Mouse (Mus musculus) kidney, postnatal 0 days (tissue): ENCODE measurements at regions not wholly inside any gene's neighbourhood (a gene's known extent, or its start where the extent isn't known, plus 50 kb on each side); places are given as distances from the start of the nearest gene placed in this dataset.

Source experiments
- ATAC-seq: fragments of 200-750 bp; cut with Nextera tagmentation; replicated peaks from 2 replicates; pipeline ENCODE4 v1.8.0; 2017; ENCODE audit warnings: low read depth, moderate number of reproducible peaks, moderate TSS enrichment, moderate library complexity; ENCODE audit not compliant: low FRiP score
- DNase-seq: peaks from one replicate; pipeline ENCODE4 v3.0.0-alpha.2; 2016; ENCODE audit warnings: low spot score
- H3K27ac ChIP-seq: fragments of 300-500 bp; sonication (generic); 2 replicates; pipeline ENCODE4 v1.5.1; 2014; ENCODE audit warnings: mild to moderate bottlenecking
- H3K27me3 ChIP-seq: fragments of 300-500 bp; sonication (generic); 2 replicates; pipeline ENCODE4 v1.6.1; 2014; ENCODE audit warnings: low read length, mixed read lengths; ENCODE audit not compliant: insufficient read depth
- H3K36me3 ChIP-seq: fragments of 300-500 bp; sonication (generic); 2 replicates; pipeline ENCODE4 v1.6.1; 2014; ENCODE audit warnings: low read length, mixed read lengths; ENCODE audit not compliant: insufficient read depth
- H3K4me1 ChIP-seq: fragments of 300-500 bp; sonication (generic); replicated peaks from 2 replicates; pipeline ENCODE4 v1.6.1; 2014; ENCODE audit warnings: antibody characterized with exemption, low read length, mixed read lengths; ENCODE audit not compliant: insufficient read depth
- H3K4me2 ChIP-seq: fragments of 300-500 bp; sonication (generic); 2 replicates; pipeline ENCODE4 v1.6.1; 2014; ENCODE audit warnings: mild to moderate bottlenecking, low read length, moderate library complexity, mixed read lengths
- H3K4me3 ChIP-seq: fragments of 300-500 bp; sonication (generic); replicated peaks from 2 replicates; pipeline ENCODE4 v1.5.1; 2014; ENCODE audit warnings: low read depth, low read length
- H3K9ac ChIP-seq: fragments of 300-500 bp; sonication (generic); 2 replicates; pipeline ENCODE4 v1.6.1; 2014; ENCODE audit warnings: low read depth, low read length
- H3K9me3 ChIP-seq: fragments of 300-500 bp; sonication (generic); replicated peaks from 2 replicates; pipeline ENCODE4 v1.6.1; 2016; ENCODE audit warnings: low read length, inconsistent platforms, mixed read lengths
- CTCF ChIP-seq: IDR thresholded peaks from 2 replicates; pipeline ENCODE4 v1.5.1; 2016; ENCODE audit warnings: antibody characterized with exemption, low read depth, mild to moderate bottlenecking, moderate library complexity
- WGBS: fragments of 180-500 bp; shearing (Covaris S2); extraction: QIAGEN DNeasy Blood & Tissue Kit; methylation state at CpG from one replicate; pipeline ENCODE4 v1.1.7; 2014; 5-methylcytosine and 5-hydroxymethylcytosine counted together

- Histone ChIP-seq H3K4me1 (no peaks in the 10 kb centered on the region), H3K9me3 (no peaks in the 10 kb centered on the region), H3K27ac (no peak overlapping the region), H3K36me3 (no peaks in the 10 kb centered on the region), H3K27me3 (no peaks in the 10 kb centered on the region), H3K9ac (no peak overlapping the region), H3K4me2 (no peak overlapping the region), H3K4me3 (no peak overlapping the region)
- no peak for DNase-seq
- WGBS, result 28% methylated on average over 3 of the region's 3 CpGs
- no peak for TF ChIP-seq CTCF
- ATAC-seq, result no peak
Measured at GRCm38 (mm10) chr14:111971857-111972256, 297.0 kb downstream of the Slitrk5 start.

- no peaks in the 10 kb centered on the region for H3K4me1 ChIP-seq
- H3K36me3 ChIP-seq, result no peaks in the 10 kb centered on the region
- H3K4me3 ChIP-seq, result no peak overlapping the region
- DNase-seq, result no peak
- ATAC-seq, result no peak
- H3K27me3 ChIP-seq, result no peaks in the 10 kb centered on the region
- H3K27ac ChIP-seq, result no peak overlapping the region
- TF ChIP-seq CTCF, result no peak
- H3K9me3 ChIP-seq, result no peaks in the 10 kb centered on the region
- WGBS, result 58% methylated on average over 5 of the region's 5 CpGs
- no peak overlapping the region for H3K9ac ChIP-seq
- H3K4me2 ChIP-seq, result no peak overlapping the region
Measured at GRCm38 (mm10) chr14:111995809-111996458, 321.0 kb downstream of the Slitrk5 start.

GRCm38 (mm10) chr14:112002146-112002545, 327.2 kb downstream of the Slitrk5 start:
- Histone ChIP-seq H3K27me3 (no peaks in the 10 kb centered on the region), H3K9me3 (no peaks in the 10 kb centered on the region), H3K27ac (no peak overlapping the region), H3K9ac (no peak overlapping the region), H3K4me3 (no peak overlapping the region), H3K4me2 (no peak overlapping the region), H3K36me3 (no peaks in the 10 kb centered on the region), H3K4me1 (no peaks in the 10 kb centered on the region)
- ATAC-seq (no peak), DNase-seq (no peak)
- TF ChIP-seq CTCF, result no peak
- 50% methylated on average over 2 of the region's 2 CpGs for WGBS

GRCm38 (mm10) chr14:112002881-112003280, 328.0 kb downstream of the Slitrk5 start:
- Histone ChIP-seq H3K4me3 (no peak overlapping the region), H3K27me3 (no peaks in the 10 kb centered on the region)
- ATAC-seq, result no peak

GRCm38 (mm10) chr14:112008651-112009050, 333.8 kb downstream of the Slitrk5 start:
- ATAC-seq, result no peak
- 86% methylated on average over 3 of the region's 3 CpGs for WGBS
- no peak for DNase-seq

More at GRCm38 (mm10) chr14:112002881-112003280, 328.0 kb downstream of the Slitrk5 start:
- H3K4me1 ChIP-seq, result no peaks in the 10 kb centered on the region
- DNase-seq, result no peak
- no peak for TF ChIP-seq CTCF
- no peaks in the 10 kb centered on the region for H3K36me3 ChIP-seq
- no peak overlapping the region for H3K27ac ChIP-seq
- WGBS, result 83% methylated on average over 3 of the region's 3 CpGs
- no peaks in the 10 kb centered on the region for H3K9me3 ChIP-seq
- no peak overlapping the region for H3K9ac ChIP-seq
- H3K4me2 ChIP-seq, result no peak overlapping the region

GRCm38 (mm10) chr14:112029331-112029730, 354.4 kb downstream of the Slitrk5 start:
- no peak for DNase-seq
- TF ChIP-seq CTCF, result no peak
- no peak overlapping the region for H3K4me2 ChIP-seq
- H3K27me3 ChIP-seq, result no peaks in the 10 kb centered on the region
- H3K36me3 ChIP-seq, result no peaks in the 10 kb centered on the region
- no peaks in the 10 kb centered on the region for H3K9me3 ChIP-seq
- WGBS, result 82% methylated on average over 3 of the region's 3 CpGs
- no peak overlapping the region for H3K9ac ChIP-seq
- ATAC-seq, result no peak
- no peaks in the 10 kb centered on the region for H3K4me1 ChIP-seq
- no peak overlapping the region for H3K27ac ChIP-seq
- H3K4me3 ChIP-seq, result no peak overlapping the region

More at GRCm38 (mm10) chr14:112008651-112009050, 333.8 kb downstream of the Slitrk5 start:
- Histone ChIP-seq H3K4me3 (no peak overlapping the region), H3K36me3 (no peaks in the 10 kb centered on the region), H3K27me3 (no peaks in the 10 kb centered on the region), H3K27ac (no peak overlapping the region), H3K9ac (no peak overlapping the region), H3K4me2 (no peak overlapping the region), H3K9me3 (no peaks in the 10 kb centered on the region), H3K4me1 (no peaks in the 10 kb centered on the region)
- TF ChIP-seq CTCF, result no peak

- Histone ChIP-seq H3K4me2 (no peak overlapping the region), H3K9ac (no peak overlapping the region), H3K4me1 (no peaks in the 10 kb centered on the region), H3K27me3 (no peaks in the 10 kb centered on the region), H3K27ac (no peak overlapping the region), H3K4me3 (no peak overlapping the region), H3K36me3 (no peaks in the 10 kb centered on the region), H3K9me3 (no peaks in the 10 kb centered on the region)
- ATAC-seq (peak; percentile 21; the same call in 1 of the 2 replicates), DNase-seq (no peak)
- TF ChIP-seq CTCF, result no peak
- WGBS, result 89% methylated on average over 1 of the region's 1 CpGs
Measured at GRCm38 (mm10) chr14:112075071-112075470, 400.2 kb downstream of the Slitrk5 start.
